Mouse (Mus musculus) inflammation-experienced regulatory T-cells, adult 6 months (primary cell): ENCODE results near the gene Mllt11. TPM values are rescaled to one million over a fixed set of nuclear protein-coding genes. Genes with fewer than 3 reads are reported as not detected.
A peak's percentile ranks its signal among the peaks of the same experiment; 100 is the strongest.
"Not testable (repeated sequence)": the region's sequence is repeated elsewhere in the genome, so short reads cannot be mapped to it uniquely, and the experiment has no call there.

Experiments
- ATAC-seq: one replicate; pipeline ENCODE4 v1.8.0; 2017
- polyA plus RNA-seq, 3 experiments: library from polyadenylated mRNA; unstranded; fragments of 100-300 nt; shearing (Covaris generic); gene quantifications; one replicate each; pipeline ENCODE4 v1.2.1; 2017

Gene Mllt11
- polyA plus RNA-seq, 3 experiments from 2014 or later = 17.5 to 21.6 (median 18.8) TPM

GRCm38 (mm10) chr3:95216655-95217254 lies 15.2 kb downstream of the Mllt11 start:
- no peak for ATAC-seq

GRCm38 (mm10) chr3:95213609-95213975 lies 18.4 kb downstream of the Mllt11 start:
- ATAC-seq = no peak

- ATAC-seq = not testable (repeated sequence)
Measured at GRCm38 (mm10) chr3:95212889-95213608, 18.9 kb downstream of the Mllt11 start.

GRCm38 (mm10) chr3:95210585-95210984 lies 21.4 kb downstream of the Mllt11 start:
- ATAC-seq = no peak

GRCm38 (mm10) chr3:95208286-95208685 lies 23.7 kb downstream of the Mllt11 start:
- ATAC-seq = no peak

- ATAC-seq = no peak
Measured at GRCm38 (mm10) chr3:95203880-95204279, 28.1 kb downstream of the Mllt11 start.

GRCm38 (mm10) chr3:95200562-95200961 lies 31.4 kb downstream of the Mllt11 start:
- no peak for ATAC-seq

- no peak for ATAC-seq
Measured at GRCm38 (mm10) chr3:95200132-95200531, 31.8 kb downstream of the Mllt11 start.

- ATAC-seq = no peak
Measured at GRCm38 (mm10) chr3:95199101-95199500, 32.9 kb downstream of the Mllt11 start.

GRCm38 (mm10) chr3:95195772-95196171 lies 36.2 kb downstream of the Mllt11 start:
- ATAC-seq = no peak

- ATAC-seq = no peak
Measured at GRCm38 (mm10) chr3:95194721-95195135, 37.2 kb downstream of the Mllt11 start.

- no peak for ATAC-seq
Measured at GRCm38 (mm10) chr3:95186888-95187287, 45.1 kb downstream of the Mllt11 start.

GRCm38 (mm10) chr3:95186100-95186499 lies 45.9 kb downstream of the Mllt11 start:
- ATAC-seq = no peak

- ATAC-seq = peak; percentile 77
Measured at GRCm38 (mm10) chr3:95184796-95185577, 47.0 kb downstream of the Mllt11 start.

GRCm38 (mm10) chr3:95181841-95182240 lies 50.1 kb downstream of the Mllt11 start:
- no peak for ATAC-seq

- no peak for ATAC-seq
Measured at GRCm38 (mm10) chr3:95179890-95180289, 52.1 kb downstream of the Mllt11 start.

GRCm38 (mm10) chr3:95178948-95179347 lies 53.0 kb downstream of the Mllt11 start:
- no peak for ATAC-seq

GRCm38 (mm10) chr3:95177583-95177982 lies 54.4 kb downstream of the Mllt11 start:
- no peak for ATAC-seq

- no peak for ATAC-seq
Measured at GRCm38 (mm10) chr3:95176500-95176899, 55.5 kb downstream of the Mllt11 start.

GRCm38 (mm10) chr3:95174011-95174592 lies 57.9 kb downstream of the Mllt11 start:
- ATAC-seq = peak; percentile 91

- ATAC-seq = peak; percentile 47
Measured at GRCm38 (mm10) chr3:95173256-95173949, 58.6 kb downstream of the Mllt11 start.

- ATAC-seq = no peak
Measured at GRCm38 (mm10) chr3:95172526-95173255, 59.3 kb downstream of the Mllt11 start.
